Mouse (Mus musculus): ENCODE measurements around the gene Adam8. TPM values are rescaled to one million over a fixed set of nuclear protein-coding genes. Genes with fewer than 3 reads are reported as not detected.

The Adam8 gene
- polyA plus RNA-seq, 1 experiment from 2014 or later = 3.6 TPM

DNA sequence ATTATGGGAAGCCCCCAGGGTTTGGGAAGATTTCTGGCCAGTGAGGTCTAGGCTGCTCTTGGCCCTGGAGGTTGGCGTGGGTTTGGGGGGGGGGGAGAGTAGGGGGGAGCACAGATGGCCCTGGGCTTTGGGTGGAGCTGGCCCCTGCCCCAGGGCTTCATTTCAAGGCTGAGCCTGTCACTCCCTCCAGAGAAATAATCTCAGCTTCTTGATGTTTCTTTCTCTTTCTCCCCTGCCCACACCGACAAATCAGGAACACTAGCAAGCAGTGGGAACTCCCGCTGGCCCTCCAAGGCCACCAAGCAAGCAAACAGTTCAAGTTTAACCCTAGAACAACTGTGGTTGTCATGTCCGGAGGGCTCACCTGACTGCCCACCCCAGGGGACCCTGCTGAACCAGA is 28.5 kb downstream of the Adam8 start:
- Histone ChIP-seq H3K4me2 (ENCODE audit: low read length) (no peak overlapping the region), H3K9me3 (ENCODE audit: control insufficient read depth, low read length) (no peaks in the 10 kb centered on the region), H3K36me3 (ENCODE audit: control insufficient read depth, insufficient read depth, low read length) (no peaks in the 10 kb centered on the region), H3K9ac (replicated peaks; ENCODE audit: low read length) (no peak overlapping the region), H3K4me1 (ENCODE audit: control insufficient read depth, insufficient read depth, low read length) (no peaks in the 10 kb centered on the region), H3K27ac (replicated peaks; ENCODE audit: low read depth, low read length) (no peak overlapping the region), H3K27me3 (ENCODE audit: control insufficient read depth, insufficient read depth, low read length) (no peaks in the 10 kb centered on the region), H3K4me3 (replicated peaks; ENCODE audit: low read depth, low read length) (no peak overlapping the region)
- DNase-seq (no peak), ATAC-seq (ENCODE audit: low FRiP score, low TSS enrichment) (no peak)
- 68% methylated on average over 4 of the region's 4 CpGs for WGBS

GRCm38 (mm10) chr7:139961141-139961540 is 31.2 kb downstream of the Adam8 start:
- Histone ChIP-seq H3K4me2 (ENCODE audit: low read length) (no peak overlapping the region), H3K4me1 (ENCODE audit: control insufficient read depth, insufficient read depth, low read length) (no peaks in the 10 kb centered on the region), H3K36me3 (ENCODE audit: control insufficient read depth, insufficient read depth, low read length) (no peaks in the 10 kb centered on the region), H3K4me3 (replicated peaks; ENCODE audit: low read depth, low read length) (no peak overlapping the region), H3K9me3 (ENCODE audit: control insufficient read depth, low read length) (no peaks in the 10 kb centered on the region), H3K27me3 (ENCODE audit: control insufficient read depth, insufficient read depth, low read length) (no peaks in the 10 kb centered on the region), H3K9ac (replicated peaks; ENCODE audit: low read length) (no peak overlapping the region), H3K27ac (replicated peaks; ENCODE audit: low read depth, low read length) (no peak overlapping the region)
- ATAC-seq (ENCODE audit: low FRiP score, low TSS enrichment) (no peak), DNase-seq (no peak)
- 86% methylated on average over 10 of the region's 10 CpGs for WGBS

DNA sequence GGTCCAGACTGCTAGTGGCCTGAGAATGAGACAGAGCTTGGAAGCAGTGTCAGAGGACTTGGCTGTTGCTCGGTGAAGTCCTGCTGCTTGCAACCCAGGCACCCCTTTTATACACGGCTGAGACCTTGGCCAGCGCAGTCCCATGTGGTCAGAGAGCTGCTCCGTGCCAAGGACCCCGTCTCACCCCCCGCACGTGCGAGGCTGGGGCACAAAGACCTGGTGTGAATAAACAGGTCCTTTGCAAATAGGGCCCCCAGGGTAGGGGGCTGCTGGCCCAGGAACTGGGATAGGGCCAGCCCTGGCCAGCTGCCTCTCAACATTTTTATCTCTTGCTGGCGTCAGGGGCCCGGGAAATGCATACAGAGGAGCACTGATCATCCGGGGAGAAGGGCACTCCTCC is 34.4 kb downstream of the Adam8 start:
- H3K9me3 ChIP-seq (ENCODE audit: control insufficient read depth, low read length) = no peaks in the 10 kb centered on the region
- no peak overlapping the region for H3K27ac ChIP-seq (replicated peaks; ENCODE audit: low read depth, low read length)
- H3K27me3 ChIP-seq (ENCODE audit: control insufficient read depth, insufficient read depth, low read length) = no peaks in the 10 kb centered on the region
- 34% methylated on average over 11 of the region's 11 CpGs for WGBS
- H3K36me3 ChIP-seq (ENCODE audit: control insufficient read depth, insufficient read depth, low read length) = no peaks in the 10 kb centered on the region
- no peak overlapping the region for H3K4me3 ChIP-seq (replicated peaks; ENCODE audit: low read depth, low read length)
- DNase-seq (no peak), ATAC-seq (ENCODE audit: low FRiP score, low TSS enrichment) (no peak)
- no peak overlapping the region for H3K4me2 ChIP-seq (ENCODE audit: low read length)
- no peak overlapping the region for H3K9ac ChIP-seq (replicated peaks; ENCODE audit: low read length)
- no peaks in the 10 kb centered on the region for H3K4me1 ChIP-seq (ENCODE audit: control insufficient read depth, insufficient read depth, low read length)

DNA sequence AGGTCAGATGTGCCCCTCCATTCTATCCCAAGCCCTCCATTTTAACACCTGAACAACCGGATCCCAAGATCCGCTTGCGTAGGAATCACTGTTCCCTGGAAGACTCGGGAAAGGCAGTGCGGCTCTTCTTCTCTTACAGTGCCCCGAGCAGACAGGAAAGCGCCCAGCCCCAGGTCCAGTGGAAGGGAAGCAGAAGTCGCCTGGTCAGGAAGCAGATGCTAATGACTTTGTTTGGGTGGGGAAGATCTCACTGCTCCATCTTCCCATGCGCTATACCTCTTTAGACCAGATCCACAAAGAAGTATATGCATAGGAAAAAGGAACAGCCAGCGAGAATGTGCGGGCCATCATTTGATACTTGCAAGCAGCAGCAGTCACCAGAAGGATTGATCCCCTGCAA is 34.9 kb downstream of the Adam8 start:
- no peak for ATAC-seq (ENCODE audit: low FRiP score, low TSS enrichment)
- no peaks in the 10 kb centered on the region for H3K36me3 ChIP-seq (ENCODE audit: control insufficient read depth, insufficient read depth, low read length)
- 60% methylated on average over 11 of the region's 11 CpGs for WGBS

GRCm38 (mm10) chr7:139956658-139957057 is 35.7 kb downstream of the Adam8 start:
- Histone ChIP-seq H3K4me1 (ENCODE audit: control insufficient read depth, insufficient read depth, low read length) (no peaks in the 10 kb centered on the region), H3K27ac (replicated peaks; ENCODE audit: low read depth, low read length) (no peak overlapping the region), H3K4me2 (ENCODE audit: low read length) (no peak overlapping the region), H3K4me3 (replicated peaks; ENCODE audit: low read depth, low read length) (no peak overlapping the region), H3K9ac (replicated peaks; ENCODE audit: low read length) (no peak overlapping the region), H3K9me3 (ENCODE audit: control insufficient read depth, low read length) (no peaks in the 10 kb centered on the region), H3K36me3 (ENCODE audit: control insufficient read depth, insufficient read depth, low read length) (no peaks in the 10 kb centered on the region), H3K27me3 (ENCODE audit: control insufficient read depth, insufficient read depth, low read length) (no peaks in the 10 kb centered on the region)
- WGBS = 78% methylated on average over 3 of the region's 3 CpGs
- DNase-seq = no peak
- ATAC-seq (ENCODE audit: low FRiP score, low TSS enrichment) = no peak

More for the DNA sequence above, 34.9 kb downstream of the Adam8 start:
- Histone ChIP-seq H3K4me3 (replicated peaks; ENCODE audit: low read depth, low read length) (no peak overlapping the region), H3K9ac (replicated peaks; ENCODE audit: low read length) (no peak overlapping the region), H3K4me2 (ENCODE audit: low read length) (no peak overlapping the region), H3K27ac (replicated peaks; ENCODE audit: low read depth, low read length) (no peak overlapping the region), H3K4me1 (ENCODE audit: control insufficient read depth, insufficient read depth, low read length) (no peaks in the 10 kb centered on the region), H3K27me3 (ENCODE audit: control insufficient read depth, insufficient read depth, low read length) (no peaks in the 10 kb centered on the region), H3K9me3 (ENCODE audit: control insufficient read depth, low read length) (no peaks in the 10 kb centered on the region)
- DNase-seq = no peak

- no peak overlapping the region for H3K27ac ChIP-seq (replicated peaks; ENCODE audit: low read depth, low read length)
- H3K36me3 ChIP-seq (ENCODE audit: control insufficient read depth, insufficient read depth, low read length) = no peaks in the 10 kb centered on the region
- H3K4me3 ChIP-seq (replicated peaks; ENCODE audit: low read depth, low read length) = no peak overlapping the region
- H3K9me3 ChIP-seq (ENCODE audit: control insufficient read depth, low read length) = no peaks in the 10 kb centered on the region
- WGBS = 65% methylated on average over 4 of the region's 4 CpGs
- no peak overlapping the region for H3K9ac ChIP-seq (replicated peaks; ENCODE audit: low read length)
- H3K4me2 ChIP-seq (ENCODE audit: low read length) = no peak overlapping the region
- no peak for DNase-seq
- peaks cover 7% of the 10 kb centered on the region; the same call in 1 of the 2 replicates for H3K4me1 ChIP-seq (ENCODE audit: control insufficient read depth, insufficient read depth, low read length)
- ATAC-seq (ENCODE audit: low FRiP score, low TSS enrichment) = no peak
- peaks cover 8% of the 10 kb centered on the region; the same call in 1 of the 2 replicates for H3K27me3 ChIP-seq (ENCODE audit: control insufficient read depth, insufficient read depth, low read length)
Measured at GRCm38 (mm10) chr7:139955505-139955904, 36.9 kb downstream of the Adam8 start.

DNA sequence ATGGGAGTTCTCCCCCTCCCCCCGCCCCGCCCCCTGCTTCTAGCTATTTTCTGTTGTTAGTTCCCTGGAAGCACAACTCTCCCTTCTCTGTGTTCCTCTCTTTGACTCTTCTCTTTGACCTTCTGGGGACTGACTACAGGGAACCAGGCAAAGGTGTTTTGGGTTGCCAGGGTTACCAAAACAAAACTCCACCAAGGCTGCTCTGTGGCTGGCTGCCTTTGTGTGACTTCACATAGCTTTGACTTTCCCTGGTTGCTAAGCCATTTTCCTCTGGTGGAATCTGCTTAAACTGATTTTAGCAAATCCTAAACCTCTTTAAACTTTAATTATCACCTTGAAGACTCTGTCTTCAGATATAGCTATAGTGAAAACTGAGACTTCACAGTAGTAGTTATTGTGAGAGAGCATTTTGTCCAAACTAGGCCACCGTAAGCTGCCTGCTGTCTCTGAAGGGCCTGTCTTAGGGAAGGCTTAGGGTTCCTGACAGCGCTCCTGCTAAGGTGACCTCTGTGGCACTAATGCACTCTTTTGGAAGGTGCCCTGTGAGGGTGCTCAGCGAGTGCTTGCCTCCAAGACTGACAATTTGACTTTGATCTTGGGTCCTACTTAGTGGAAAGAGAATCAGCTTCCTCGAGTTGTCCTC is 40.2 kb downstream of the Adam8 start:
- Histone ChIP-seq H3K4me3 (replicated peaks; ENCODE audit: low read depth, low read length) (no peak overlapping the region), H3K4me2 (ENCODE audit: low read length) (no peak overlapping the region), H3K9ac (replicated peaks; ENCODE audit: low read length) (no peak overlapping the region), H3K9me3 (ENCODE audit: control insufficient read depth, low read length) (no peaks in the 10 kb centered on the region), H3K27me3 (ENCODE audit: control insufficient read depth, insufficient read depth, low read length) (peaks cover 33% of the 10 kb centered on the region), H3K36me3 (ENCODE audit: control insufficient read depth, insufficient read depth, low read length) (no peaks in the 10 kb centered on the region), H3K27ac (replicated peaks; ENCODE audit: low read depth, low read length) (no peak overlapping the region), H3K4me1 (ENCODE audit: control insufficient read depth, insufficient read depth, low read length) (peaks cover 18% of the 10 kb centered on the region; the same call in 1 of the 2 replicates)
- WGBS = 44% methylated on average over 6 of the region's 6 CpGs
- DNase-seq (no peak), ATAC-seq (ENCODE audit: low FRiP score, low TSS enrichment) (no peak)

GRCm38 (mm10) chr7:139951079-139951478 is 41.3 kb downstream of the Adam8 start:
- peak overlapping the region; percentile 65 for H3K4me2 ChIP-seq (ENCODE audit: low read length)
- DNase-seq (no peak), ATAC-seq (ENCODE audit: low FRiP score, low TSS enrichment) (no peak)
- no peaks in the 10 kb centered on the region for H3K9me3 ChIP-seq (ENCODE audit: control insufficient read depth, low read length)
- H3K4me1 ChIP-seq (ENCODE audit: control insufficient read depth, insufficient read depth, low read length) = peaks cover 18% of the 10 kb centered on the region; the same call in 1 of the 2 replicates
- H3K36me3 ChIP-seq (ENCODE audit: control insufficient read depth, insufficient read depth, low read length) = no peaks in the 10 kb centered on the region
- WGBS = 6% methylated on average over 16 of the region's 16 CpGs
- peak overlapping the region; percentile 33 for H3K4me3 ChIP-seq (replicated peaks; ENCODE audit: low read depth, low read length)
- no peak overlapping the region for H3K27ac ChIP-seq (replicated peaks; ENCODE audit: low read depth, low read length)
- H3K27me3 ChIP-seq (ENCODE audit: control insufficient read depth, insufficient read depth, low read length) = peaks cover 42% of the 10 kb centered on the region
- peak overlapping the region; percentile 20; the same call in 1 of the 2 replicates for H3K9ac ChIP-seq (replicated peaks; ENCODE audit: low read length)

DNA sequence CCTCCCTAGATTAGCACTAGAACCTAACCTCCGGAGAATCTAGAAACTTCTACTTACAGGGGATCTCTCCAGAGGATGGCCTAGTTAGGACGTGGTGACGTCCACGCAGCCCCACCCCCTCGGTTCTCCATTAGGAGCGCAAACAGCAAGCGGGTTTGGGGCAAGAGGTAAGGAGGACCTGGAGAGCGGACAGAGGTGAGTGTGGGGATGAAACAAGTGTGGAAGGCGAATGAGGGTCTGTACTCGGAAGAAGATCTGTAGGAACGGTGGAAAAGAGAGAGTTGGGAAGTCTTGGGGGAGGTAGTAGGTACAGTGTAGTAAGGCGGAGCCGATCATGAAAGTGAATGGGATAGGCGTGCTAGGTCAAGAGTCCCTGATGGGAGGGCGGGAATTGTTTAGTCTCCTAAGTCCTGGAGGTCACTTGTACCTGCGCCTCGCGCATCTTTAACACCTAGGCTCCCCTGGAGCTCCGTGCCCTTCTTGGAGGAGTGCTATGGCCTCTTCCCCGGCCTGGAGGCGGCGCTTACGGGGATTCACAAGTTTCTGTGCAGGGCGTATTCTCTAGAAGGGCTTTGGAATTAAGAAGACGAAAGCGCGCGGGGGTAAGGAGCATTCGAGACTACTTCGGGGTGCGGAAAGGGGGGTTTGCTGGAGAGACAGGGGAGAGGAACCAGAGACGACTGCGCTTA is 41.9 kb downstream of the Adam8 start:
- Histone ChIP-seq H3K27me3 (ENCODE audit: control insufficient read depth, insufficient read depth, low read length) (peaks cover 48% of the 10 kb centered on the region), H3K4me1 (ENCODE audit: control insufficient read depth, insufficient read depth, low read length) (peaks cover 18% of the 10 kb centered on the region; the same call in 1 of the 2 replicates), H3K9me3 (ENCODE audit: control insufficient read depth, low read length) (no peaks in the 10 kb centered on the region), H3K9ac (replicated peaks; ENCODE audit: low read length) (peak overlapping the region; percentile 20; the same call in 1 of the 2 replicates), H3K4me3 (replicated peaks; ENCODE audit: low read depth, low read length) (peak overlapping the region; percentile 33), H3K36me3 (ENCODE audit: control insufficient read depth, insufficient read depth, low read length) (no peaks in the 10 kb centered on the region), H3K4me2 (ENCODE audit: low read length) (peak overlapping the region; percentile 65), H3K27ac (replicated peaks; ENCODE audit: low read depth, low read length) (no peak overlapping the region)
- DNase-seq (peak; percentile 59), ATAC-seq (ENCODE audit: low FRiP score, low TSS enrichment) (no peak)
- under 1% methylated on average over 33 of the region's 33 CpGs for WGBS
